Mouse (Mus musculus): ENCODE measurements around the gene Mapt.

Mapt gene

GRCm38 (mm10) chr11:104379635-104380034 is 148.4 kb downstream of the Mapt start:
- in situ Hi-C loops (cut with MboI, MseI): no loop called here

Data from T-helper 2 cell (primary cell).